Mouse (Mus musculus): ENCODE results near the gene Derl2.

The Derl2 gene

DNA sequence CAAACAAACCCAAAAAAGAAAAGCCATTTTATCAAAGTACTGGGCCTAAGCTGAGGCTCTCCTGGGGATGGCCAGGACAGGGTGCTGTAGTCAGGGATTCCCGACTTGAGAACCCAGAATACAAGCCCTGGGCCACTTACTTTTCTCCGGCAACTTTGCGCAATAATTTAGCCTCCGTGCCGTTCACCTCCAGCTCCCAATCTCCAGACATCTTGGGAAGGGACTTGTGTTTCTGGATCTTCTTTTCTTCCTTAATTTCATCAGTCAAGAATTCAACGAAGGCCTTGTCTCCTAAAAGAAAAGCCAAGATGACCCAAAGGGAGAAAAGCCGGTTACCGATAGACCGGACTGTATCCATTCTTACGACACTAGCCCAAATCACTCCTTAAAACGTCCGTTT, 37.6 kb downstream of the Derl2 start:
- DNase-seq = no peak

DNA sequence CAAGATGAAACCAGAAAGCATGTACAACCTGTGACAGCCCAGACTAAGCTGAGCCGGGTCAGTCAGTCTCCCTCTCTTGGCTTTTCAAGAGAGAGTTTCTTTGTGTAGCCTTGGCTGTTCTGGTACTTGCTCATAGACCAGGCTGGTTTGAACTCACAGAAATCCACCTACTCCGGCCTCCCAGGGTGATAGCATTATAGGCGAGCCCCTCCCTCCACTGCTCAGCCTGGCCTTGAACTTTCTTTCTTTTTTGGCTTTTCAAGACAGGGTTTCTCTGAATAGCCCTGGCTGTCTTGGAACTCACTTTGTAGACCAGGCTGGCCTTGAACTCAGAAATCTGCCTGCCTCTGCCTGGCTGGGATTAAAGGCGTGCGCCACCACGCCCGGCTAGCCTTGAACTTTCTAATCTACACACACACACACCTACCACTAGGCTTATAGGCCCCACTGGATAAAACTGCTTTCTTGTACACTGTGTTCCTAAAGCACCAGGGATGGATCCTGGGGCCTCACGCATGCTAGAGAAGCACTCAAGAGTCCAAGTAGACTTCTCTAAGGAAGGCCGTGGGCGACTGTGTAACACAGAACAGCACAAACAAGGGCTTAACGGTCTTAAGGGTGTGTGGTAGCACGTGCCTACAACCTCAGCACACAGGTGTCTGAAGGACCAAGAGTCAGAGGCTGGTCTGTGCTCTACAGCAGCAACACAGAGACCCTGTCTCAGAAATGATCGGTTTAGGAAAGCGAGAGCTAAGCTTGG, 38.7 kb downstream of the Derl2 start:
- no peak for DNase-seq

DNA sequence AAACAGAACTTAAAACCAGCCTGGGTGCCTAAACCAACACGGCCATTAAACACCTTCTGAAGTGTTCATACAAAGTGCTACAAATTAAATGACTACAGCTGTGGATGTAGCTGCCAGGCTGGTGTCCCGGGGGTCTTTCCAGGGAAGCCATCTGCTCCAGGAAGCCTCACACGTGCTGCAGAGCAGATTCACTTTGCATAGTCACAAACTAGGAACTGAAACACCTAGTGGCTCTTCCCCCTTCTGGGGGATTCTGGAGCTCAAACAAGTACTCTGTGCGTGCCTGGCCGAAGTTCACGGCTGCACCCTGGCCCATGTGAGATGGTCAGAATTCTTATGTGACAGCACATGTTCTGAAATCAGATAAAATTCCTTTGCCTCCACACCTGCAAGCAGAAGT, 39.4 kb downstream of the Derl2 start:
- no peak for DNase-seq

DNA sequence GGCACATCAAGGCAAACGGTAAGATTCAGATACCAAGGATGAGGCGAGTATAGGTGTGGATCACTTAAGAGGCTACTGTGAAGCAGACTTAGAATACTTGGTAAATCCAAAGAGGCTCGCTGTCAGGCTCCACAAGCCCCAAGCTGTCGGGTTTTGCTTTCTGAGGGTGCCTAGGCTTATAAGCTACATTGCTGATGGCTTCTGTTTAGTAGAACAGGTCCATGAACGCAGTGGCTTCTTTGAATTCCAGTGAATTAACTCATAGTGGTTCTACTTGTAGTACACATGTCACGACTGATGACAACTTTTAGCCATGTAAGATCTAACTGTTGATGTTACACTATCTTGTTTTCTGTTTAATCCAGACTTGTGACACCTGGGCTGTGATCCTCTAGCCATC, 42.3 kb downstream of the Derl2 start:
- no peak for DNase-seq

DNA sequence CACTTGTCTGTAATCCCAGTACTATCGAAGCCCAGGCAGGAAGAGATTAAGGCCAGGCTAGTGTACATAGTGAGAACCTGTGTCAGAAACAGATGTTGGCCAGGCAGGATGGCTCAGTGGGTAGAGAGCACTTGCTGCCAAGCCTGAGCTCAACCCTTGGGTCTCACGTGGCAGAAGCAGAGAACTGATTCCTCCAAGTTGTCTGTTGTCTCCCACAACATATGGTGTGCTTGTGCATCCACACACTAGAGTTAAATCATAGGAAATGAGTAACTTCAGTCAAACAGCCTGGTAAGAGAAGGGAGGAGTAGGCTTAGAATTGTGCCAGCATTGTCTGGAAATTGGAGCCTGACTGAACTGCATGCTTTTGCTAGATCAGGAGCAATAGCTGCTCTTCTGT, 44.4 kb downstream of the Derl2 start:
- no peak for DNase-seq

DNA sequence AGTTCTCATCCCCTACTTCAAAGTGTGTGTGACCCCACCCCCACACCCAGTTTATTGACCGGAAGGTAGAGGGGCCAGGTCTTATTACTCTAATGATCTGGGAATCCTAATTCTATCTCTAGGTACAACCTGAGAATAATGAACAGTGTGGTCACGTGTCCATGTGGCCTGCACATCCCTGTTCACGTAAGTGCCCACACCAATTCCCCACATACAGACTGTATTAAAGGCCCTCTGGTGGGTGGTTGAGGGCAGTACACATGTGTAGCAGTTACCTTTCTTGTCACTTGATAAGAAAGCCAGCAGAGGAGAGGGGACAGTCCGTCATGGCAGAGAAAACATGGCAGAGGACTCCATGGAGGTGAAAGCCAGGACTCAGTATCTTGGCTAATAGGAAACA, 45.7 kb downstream of the Derl2 start:
- no peak for DNase-seq

DNA sequence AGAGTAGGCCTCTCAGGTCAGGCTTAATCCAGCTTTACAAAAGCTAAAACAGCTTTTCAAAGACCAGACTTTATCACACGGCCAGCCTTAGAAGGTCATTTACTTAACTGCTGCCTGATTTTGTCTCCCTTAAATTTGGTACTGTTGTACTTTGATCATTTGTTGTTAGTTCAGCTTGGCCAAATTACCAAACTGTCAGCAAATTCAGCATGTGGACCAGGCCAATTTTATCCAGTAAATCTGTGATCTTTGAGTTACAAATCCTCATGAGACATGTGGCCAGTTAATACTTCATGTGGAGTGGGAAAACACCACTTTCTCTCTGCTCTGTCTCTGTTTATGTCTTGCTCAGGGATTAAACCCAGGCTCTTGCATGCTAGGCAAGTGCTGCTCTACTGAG, 47.1 kb downstream of the Derl2 start:
- DNase-seq = no peak

DNA sequence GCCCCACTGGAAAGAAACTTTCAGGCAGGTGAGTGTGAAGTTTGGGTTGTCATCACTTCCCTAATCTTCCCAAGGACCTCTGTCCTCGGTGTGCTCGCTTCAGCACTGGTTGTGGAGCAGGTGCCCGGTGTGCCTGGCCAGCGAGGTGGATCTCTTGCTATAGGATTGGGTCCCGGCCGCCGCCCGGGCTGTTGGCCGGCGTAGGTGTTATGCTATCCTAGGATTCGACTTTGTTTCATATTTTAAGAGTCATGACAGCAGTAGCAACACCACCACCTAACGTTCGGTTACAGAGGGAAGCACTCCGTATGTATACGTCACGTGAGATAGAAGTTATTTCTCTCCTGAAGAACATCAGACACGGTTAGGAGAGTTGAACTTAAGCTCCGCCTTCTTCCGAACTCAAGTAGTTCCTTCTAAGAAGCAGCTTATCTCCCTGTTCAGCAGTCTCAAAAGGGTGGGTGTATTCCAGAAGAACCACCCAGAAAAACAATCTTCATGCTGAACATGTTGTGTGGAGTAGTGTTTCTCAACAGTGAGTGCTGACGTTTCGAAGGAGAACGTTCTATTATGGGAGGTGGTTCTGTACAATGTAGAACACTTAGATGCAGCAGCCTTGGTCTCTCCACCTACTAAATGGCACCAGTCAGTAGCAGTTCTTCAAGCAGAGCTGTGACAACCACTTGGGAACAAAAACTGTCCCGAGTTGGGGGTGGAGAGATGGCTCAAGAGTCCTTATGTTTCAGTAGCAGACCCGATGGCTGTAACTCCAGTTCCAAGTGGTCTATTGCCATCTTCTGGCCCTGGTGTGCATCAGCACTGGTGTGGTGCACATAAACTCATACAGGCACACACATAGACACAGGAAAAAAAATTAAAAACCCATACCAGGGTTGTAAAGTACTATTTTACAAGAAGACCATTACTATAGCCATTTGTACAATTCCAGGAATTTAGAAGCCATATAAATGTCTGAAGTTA, 48.8 kb downstream of the Derl2 start:
- DNase-seq = no peak

DNA sequence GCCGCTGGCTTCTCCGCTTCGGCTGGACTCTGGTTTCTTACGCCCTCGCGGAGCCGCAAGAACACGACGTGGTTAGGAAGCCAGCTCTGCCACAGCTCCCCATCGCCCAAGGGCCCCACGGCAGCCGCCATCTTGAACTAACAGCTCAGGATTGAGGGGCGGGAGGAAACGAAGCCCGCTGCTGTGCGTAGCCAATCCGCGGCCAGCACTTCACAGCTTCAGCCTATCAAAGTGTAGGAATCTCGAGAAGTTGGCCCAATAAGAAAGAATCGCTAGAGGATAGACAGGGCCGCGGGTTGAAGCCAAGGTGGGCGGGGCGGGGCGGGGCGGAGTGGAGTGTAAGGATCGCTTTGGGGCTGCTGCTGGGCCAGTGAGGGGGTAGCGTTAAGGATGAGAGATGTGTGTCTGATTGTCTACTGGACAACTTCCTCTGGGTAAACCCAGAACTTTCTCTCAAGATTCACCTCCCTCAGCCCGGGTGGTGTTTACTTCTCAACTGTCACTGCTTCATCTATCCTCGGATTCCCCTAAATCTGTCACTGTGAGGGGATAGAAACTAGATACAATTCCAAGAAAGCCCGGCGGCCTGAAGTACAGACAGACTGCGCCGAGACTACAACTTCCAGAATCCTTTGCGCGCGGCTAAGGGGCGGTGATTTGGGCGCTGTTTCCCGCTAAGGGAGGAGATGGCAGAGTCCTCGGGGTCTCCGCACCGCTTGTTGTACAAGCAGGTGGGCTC, 49.7 kb downstream of the Derl2 start, which contains the start of the genes Nup88 and Rpain:
Nup88 (minus strand) TSS at position 153 of the 739 bp plus-strand sequence.
Rpain (plus strand) TSS at position 393 of the 739 bp plus-strand sequence.
- DNase-seq = peak; percentile 93 to 94

DNA sequence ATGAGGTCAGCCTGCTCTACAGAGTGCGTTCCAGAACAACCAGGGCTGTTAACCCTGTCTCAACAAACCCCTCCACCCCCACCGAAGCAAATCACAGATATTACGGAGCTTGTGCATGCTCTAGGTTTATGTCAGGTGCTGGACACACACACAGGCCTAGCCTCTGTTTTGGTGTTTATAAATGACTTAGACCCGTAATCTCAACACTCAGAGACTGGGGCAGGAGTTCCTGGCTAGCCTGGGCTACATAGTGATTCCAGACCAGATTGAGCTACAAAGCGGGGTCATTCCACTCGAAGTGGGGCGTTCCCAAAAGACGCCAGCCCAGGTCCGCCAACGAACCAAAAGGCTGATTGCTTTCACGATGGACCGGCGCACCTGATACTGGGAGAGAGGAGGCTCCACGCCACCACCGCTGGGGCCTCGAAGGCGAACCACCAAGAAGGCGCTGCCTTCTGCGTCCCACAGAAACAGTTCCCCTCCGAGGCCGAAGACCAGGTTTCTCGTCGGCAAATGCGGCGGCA, 50.3 kb downstream of the Derl2 start:
- DNase-seq = no peak

DNA sequence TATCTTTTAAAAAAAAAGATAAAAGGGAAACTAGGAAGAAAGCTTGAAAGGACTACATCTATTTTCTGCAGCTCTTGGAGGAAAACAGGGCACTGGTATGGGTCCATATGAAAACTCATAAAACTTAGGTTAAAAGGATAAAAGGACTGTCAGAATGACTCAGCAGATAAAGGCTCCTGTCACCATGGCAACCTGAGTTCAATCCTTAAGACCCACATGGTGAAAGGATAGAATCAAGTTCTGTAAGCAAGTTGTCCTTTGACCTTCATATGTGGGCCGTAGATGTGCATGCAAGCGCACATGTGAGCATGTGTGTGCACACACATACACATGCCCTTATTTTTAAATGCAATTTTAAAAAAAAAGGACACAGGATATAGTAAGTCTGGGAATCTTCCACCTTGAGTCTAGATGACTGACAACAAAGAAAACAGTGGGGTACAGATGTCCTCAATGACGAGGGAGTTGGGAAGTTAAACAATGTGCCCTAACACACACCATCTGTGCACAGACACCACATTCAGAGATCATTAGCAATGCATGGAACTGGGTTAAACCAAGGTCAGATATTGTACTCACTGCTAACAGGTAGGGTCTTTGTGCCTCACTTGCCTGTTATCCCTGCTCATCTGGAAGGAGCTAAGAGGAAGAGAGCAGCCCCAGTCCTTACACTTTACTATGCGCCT, 55.3 kb downstream of the Derl2 start:
- DNase-seq = no peak

DNA sequence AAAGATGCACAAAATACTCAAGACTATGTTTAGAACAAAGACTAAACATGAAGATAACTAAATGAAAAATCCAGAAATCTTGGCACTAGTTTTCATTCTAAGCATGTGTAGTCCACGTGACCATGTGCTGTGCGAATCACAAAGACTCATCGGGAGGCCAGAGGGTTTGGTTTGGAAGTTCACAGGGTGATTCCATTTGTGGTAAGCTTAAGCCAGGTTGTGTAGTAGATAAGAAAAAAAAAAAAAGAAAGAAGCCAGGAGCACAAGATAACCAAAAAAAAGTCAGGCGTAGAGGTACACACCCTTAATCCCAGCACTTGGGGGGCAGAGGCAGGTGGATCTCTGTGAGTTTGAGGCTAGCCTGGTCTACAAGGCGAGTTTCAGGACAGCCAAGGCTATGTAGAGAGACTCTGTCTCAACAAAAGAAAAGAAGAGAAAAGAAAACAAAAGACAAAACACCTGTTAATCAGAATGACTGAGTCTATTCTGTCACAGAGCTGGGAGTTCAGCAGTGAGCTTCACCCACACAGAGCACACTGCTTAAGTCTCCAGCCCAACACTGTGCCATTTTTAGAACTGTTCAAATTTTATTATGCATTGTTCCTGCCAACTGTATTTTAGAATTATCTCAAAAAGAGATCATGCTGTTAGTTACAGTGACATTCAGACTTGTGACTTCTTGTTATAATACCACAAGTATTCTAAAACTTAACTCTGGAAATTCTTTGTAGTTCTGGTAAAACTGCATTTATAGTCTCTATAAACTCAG, 58.7 kb downstream of the Derl2 start:
- no peak for DNase-seq
